Mouse (Mus musculus): ENCODE results near the gene Limch1.
A peak's percentile ranks its signal among the peaks of the same experiment; 100 is the strongest.

The Limch1 gene

DNA sequence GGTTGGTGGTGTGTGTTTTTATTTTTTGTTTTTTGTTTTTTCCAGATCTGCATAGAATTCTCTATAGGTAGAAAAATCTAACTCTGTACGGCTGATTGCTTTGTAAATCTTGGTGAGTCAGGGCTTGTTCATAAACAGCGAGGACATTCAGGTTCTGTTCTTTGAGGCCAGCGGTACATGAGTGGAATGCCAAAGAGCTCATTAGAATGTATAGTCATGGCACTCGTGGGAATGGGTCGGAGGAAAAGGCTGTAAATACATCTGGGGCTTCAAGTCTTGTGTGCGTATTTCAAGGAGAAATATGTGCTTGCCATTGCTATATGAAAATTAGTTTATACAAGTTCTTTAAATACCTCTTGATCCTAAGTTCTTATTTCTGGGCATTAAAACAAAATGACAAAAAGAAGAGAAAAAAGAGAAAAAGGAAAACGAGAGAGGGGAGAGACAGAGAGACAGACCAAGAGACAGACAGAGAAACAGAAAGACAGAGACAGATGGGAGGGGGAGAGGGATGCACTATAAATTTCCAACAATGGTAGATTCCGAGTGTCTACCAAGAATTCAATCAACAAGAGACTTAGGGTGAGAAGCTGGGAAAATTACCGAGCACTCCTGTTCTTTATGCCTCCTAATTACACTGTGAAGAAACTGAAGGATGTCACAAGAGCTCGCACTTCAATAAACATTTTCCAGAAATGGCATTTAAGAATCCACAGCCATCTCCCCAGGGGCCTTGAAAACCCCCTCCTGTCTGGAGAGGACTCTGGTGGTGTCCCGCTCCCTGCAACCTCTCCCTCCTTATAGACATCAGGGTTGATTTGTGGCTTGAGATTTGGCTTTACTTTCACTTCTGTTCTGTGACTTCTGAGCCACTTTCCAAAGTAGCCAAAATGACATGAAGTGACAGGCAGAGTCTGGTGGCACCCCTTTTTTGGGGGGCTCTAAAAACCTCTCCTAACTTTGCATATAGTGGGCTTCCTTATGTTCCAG lies 173.0 kb downstream of the Limch1 start:
- no peak for DNase-seq (ENCODE audit: low spot score in 2 of 2)

DNA sequence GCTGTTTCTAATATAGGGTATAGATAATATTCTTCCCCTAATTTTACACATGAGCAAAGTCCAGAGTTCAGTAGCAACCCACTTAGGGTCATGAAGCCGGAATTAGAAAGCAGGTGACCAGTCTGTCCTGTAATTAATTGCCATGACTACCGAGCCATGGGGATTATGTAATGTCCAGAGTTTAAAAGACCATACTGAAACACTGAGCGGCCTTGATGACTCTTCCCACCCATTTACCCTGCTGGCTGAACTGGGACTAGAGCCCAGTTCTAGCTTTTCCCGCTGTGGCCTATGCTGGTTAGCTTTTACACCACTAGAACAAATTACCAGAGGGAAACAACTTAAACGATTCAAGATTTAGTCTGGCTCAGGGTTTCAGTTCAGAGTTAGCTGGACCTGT lies 177.0 kb downstream of the Limch1 start:
- no peak for DNase-seq (ENCODE audit: low spot score in 2 of 2)

DNA sequence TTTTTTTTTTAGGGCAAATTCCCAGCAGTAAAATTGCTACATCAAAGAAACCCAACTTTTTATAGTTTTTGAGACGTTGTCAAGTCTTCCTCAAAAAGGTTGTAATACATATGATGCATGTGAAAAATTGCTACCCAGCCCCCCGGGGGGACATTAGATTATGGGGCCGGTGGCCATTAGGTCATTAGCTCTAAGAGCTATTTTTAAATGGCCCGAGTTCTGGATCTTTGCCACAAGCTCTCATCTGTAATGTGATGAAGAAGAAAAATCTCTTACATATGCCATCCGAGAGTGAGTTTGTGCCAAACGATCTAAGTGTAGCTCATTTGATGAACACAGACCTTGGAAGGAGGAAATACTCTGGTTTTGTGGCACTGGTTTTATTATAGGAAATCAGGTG lies 183.7 kb downstream of the Limch1 start:
- DNase-seq (ENCODE audit: low spot score in 2 of 2): no peak

DNA sequence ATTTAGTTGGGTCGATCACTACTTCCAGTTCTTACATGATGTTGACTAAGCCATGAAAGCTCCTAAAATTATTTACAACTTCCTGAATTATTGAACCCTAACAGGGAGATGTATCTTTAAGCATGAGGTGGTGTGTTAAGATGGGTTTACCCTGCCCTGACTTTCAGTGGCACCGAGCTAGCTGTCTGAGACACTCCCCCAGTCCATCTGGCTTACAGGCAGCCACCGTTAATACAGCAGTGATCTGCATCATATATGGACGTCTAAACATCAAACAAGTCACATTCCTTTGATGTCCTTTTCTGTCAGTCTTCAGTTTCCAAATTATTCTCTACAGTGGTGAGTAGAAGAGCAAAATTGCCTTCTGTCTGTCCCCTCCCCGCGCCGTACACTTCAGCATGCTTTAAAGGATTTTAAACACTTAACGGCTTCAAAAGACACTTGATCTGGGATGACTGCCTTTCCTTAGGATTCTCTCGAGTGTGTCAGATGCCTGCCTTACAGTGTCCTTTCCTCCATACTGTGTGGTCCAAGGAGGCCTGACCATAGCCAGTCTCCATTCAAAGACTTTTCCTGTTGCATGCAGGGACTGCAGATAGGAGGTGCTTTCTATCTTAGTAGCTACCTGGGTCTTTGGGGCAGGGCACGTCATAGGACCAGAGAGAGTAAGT lies 187.6 kb downstream of the Limch1 start:
- no peak for DNase-seq (ENCODE audit: low spot score in 2 of 2)

DNA sequence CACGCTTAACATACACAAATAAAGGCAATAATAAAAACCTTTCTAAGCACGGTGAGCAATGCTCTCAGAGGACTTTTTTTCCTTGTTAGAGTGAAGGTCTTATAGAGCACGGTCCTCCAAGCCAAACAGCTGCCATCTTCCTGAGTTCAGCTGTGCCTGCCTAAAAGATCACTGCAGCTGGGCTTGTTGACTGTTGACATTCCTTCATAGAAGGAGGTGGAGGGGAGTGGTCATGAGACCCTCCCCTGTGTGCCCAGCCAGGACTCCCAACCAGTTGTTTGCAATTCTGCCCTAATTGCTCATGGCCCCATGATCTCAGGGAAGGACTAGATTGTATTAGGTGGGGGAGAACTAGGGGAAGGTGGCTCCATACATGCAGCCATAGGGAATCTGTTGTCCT lies 189.0 kb downstream of the Limch1 start:
- no peak for DNase-seq (ENCODE audit: low spot score in 2 of 2)

DNA sequence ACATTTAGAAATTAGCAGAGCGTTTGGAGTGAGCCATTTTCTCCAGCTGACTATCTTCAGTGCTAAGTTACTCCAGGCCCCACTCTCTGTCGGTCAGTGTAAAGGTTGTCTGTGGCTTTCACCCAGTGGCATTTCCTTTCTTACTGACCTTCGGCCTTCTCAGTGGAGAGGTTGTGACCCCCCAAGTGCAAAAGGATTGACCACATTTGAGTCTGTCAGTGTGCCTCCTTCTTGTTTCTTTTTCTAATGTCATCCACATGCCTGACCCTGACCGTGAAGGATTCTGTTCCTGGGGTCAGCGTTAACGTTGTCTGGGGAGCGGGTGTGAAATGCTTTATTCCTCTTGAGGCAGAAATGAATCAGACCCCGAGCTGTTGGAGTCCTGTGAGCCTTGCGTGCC lies 191.7 kb downstream of the Limch1 start:
- DNase-seq (ENCODE audit: low spot score in 2 of 2): no peak

DNA sequence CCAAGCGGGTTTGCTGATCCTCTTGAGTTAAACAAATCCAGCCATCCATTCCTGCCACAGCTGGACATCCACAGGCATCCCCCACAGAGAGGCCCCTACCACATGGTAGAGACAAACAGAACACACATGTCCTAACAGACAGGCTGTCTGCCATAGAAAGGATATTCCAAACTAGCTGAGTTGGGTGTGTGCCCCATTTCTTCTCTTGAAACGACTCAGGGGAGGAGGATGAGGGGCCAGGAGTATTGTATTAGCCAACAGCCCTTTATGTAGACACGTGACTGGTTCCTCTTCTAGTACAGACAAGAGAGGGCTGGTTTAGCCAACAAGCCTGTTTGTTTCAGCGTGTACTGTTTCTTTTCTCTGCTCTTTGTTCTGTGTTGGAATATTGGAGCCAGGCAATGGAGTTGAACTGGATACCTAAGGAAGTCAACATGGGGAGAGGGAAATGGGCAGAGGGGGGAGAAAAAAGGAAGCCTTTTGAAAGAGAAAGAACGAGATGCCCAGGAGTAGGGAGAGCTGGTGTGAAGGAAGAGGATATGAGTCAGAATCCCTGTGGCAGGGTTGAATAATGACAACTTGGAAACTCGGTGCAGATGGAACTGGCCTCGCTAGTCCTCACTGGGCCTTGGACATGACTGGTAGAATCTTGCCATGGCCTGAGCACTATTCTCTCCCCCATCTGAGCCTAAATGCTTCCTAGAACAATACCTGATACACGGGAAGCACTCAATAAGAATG lies 196.3 kb downstream of the Limch1 start:
- no peak for DNase-seq (ENCODE audit: low spot score in 2 of 2)

DNA sequence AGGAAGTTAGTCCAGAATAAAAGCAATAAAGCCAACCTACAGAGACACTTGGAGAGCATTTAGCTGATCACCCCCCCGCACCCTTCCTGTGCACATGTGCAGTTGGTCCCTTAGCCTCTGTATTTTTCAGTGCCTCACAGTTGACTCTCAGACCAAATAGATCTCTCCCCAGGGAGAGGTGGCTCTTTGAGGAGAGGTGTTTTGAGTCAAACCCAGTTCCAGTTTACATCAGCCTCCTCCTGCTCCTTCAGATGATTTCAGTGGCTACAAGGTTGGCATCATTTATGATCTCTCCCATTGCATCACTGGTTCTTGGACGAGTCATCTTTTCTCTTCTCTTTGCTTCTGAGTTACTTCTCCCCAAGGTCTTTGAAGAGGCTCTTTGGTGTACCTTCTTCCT lies 197.3 kb downstream of the Limch1 start:
- DNase-seq (ENCODE audit: low spot score in 2 of 2): no peak

DNA sequence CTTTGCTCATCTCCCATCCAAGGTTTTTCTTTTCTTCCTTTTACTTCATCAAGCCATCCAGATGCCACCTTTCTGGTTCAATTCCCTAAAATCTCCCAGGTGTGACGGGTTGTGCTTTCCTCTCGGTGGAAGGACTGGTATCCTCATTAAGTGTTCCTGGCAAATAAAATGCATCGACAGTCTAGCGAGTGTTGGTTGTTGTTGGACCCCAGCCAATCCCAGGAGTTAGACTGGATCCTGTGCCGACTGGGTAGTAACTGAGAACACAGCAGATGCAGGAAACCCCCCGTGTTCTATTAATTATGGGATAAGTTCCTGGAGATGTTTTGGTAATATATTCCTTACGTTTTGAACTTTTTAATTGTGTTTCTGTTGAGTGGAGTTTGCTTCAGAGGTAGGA lies 197.9 kb downstream of the Limch1 start:
- DNase-seq (ENCODE audit: low spot score in 2 of 2): no peak

DNA sequence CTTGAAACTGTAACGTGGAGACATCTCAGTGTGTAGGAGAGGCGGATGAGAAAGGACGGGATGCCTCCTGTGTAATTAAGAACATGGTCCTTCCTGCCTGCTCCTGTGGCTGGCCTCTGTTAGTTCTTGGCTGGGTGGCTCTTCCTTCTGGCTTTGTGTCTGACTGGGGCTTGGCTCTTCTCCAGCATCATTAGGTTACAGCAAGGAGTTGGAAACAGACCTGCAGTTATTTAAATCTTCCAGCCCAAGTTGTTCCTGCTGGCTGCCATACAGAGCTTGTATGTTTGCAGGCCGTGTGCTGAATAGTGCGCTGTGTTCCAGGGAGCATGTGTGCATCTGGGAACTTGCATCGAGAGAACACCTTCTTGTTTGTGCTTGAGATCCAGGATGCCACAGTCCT lies 202.3 kb downstream of the Limch1 start:
- DNase-seq (ENCODE audit: low spot score in 2 of 2): no peak

DNA sequence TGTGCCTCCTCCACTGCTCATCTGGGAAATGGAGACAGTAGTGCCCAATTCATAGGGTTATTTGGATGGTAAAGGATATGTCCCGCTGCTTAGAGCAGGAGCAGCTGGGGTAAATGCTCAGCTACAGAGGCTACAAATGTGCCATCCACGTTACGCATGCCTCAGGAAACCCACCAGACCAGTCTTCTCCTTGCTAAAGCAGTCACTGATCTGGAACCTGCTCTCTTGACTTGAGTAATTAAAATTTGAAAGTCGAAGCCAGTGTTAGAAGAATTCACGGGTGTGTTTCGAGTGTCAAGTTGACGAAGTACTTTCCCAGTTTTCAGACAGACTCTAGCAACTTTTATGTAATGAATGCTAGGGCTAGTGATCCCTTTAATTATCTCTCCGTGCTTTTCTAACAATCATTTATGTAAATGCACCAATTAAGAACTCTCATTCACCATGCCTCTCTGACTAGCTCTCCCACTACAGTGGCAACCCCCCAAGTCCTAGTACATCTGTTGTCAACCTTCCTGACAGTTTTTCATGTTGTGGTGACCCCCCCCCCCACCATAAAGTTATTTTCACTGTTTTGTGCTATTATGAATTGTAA lies 203.6 kb downstream of the Limch1 start:
- DNase-seq (ENCODE audit: low spot score in 2 of 2): no peak

DNA sequence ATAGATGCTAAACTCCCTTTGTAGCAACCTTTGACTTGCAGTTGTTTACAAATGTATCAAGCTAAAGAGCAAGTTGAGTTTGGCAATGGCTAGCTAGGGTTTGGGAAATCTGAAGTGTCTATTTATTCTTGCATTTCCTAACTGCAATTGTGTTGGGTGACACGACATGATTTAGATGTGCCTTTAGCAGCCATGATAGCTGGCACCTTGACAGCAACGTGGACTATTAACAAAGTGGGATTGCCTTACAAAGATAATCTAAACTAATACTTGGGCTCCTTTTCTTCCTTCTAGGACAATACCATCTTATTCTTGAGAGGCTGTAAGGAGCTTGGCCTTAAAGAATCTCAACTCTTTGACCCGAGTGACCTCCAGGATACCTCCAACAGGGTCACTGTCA lies 207.7 kb downstream of the Limch1 start:
- no peak for DNase-seq (ENCODE audit: low spot score in 2 of 2)

DNA sequence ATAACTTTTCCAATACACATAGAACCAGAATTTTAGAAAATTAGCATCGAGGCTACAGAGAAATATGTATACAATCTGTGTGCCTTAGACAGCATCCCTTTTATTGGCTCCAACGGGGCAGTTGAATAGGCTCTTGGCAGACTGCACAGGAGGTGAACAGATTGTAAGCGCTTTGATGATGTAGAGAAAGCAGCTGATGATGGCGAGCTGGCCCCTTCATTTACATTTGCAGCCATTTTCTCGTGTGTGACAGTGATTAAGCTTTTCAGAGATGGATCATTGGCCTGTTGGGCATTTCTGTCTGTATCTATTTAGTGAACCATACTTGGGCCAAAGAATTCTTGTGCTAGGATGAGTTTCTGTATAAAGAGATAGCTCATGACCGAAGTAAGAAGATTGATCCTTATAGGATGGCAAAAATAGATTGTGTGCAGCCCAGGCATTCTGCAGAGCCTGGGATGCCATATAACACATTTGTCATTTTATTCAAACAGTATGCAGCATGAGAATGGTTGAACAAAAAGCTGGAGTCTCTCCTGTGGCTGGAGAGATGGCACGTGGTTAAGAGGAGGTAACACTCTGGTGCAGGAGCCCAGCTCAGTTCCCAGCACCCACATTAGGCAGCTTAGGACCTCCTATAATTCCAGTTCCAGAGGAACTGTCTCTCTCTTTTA lies 208.5 kb downstream of the Limch1 start:
- DNase-seq (ENCODE audit: low spot score in 2 of 2): no peak

DNA sequence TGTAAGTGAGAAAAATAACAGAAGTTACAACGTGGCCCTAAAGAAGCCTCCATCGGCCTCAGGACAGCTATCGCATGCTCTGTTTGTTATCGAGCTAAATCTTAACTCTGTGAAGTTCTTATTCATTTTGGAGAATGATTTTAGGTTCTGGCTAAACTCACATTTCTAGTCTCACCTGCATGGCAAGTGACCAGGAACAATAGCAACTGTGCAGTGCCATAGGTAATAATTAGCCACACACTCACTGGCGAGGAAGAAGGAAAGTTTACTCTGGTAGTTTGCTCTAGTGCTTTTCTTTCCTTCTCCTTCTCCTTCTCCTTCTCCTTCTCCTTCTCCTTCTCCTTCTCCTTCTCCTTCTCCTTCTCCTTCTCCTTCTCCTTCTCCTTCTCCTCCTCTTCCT lies 209.6 kb downstream of the Limch1 start:
- no peak for DNase-seq (ENCODE audit: low spot score in 2 of 2)

DNA sequence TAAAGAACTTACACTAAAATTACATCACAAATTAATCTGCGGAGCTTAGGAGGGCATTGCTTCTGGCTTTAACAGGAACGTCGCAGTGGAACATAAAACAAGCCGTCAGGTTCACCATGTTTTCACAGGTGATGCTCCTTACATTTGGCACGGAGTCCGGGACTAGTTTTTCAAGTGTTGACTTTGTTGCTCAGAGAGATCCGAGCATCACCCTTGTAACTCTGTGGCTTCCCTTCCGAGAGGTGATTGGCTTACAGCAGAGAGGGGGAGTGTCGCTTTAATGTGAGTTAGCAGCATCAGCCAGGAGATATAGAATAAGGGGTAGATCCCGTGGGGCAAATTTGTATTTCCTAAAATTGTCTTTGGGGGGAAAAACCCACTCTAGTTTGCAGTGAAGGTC lies 212.0 kb downstream of the Limch1 start:
- no peak for DNase-seq (ENCODE audit: low spot score in 2 of 2)

DNA sequence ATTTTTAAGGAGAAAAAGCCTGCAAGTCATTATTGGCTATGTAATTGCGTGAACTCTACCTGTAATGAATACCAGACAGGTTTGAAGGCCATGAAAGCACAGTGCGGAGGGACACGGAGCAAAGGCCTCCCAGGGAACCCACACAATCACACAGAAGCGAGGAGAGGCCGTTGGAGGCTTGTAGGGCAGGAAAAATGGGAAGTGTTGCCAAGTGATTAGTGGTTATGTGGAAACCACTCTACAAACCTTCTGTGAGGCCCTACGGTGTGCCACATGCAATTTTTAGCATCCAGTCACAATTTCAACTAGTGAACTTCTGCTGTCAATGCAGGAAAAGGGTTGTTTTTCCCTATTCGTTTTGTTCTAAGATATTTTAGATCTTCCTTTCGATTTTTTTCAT lies 212.5 kb downstream of the Limch1 start:
- no peak for DNase-seq (ENCODE audit: low spot score in 2 of 2)

DNA sequence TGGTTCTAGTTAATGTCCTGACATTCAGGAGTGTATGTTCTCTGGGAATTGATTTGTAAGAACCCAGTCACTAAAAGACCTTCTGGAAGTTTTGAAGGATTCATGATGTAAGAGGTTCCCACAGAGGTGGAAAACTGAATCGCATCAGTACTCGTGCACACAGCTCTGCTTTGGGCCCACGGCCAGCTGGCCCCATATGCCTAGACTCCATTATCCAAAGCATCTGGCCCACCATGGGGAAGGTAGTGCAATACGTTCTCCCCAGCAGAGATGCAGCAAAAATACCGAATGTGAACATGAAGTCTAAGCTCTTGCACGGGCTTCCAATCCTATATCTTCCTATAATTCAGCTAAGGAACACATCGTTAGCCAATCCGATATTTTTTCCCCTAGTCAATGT lies 214.3 kb downstream of the Limch1 start:
- DNase-seq (ENCODE audit: low spot score in 2 of 2): no peak

DNA sequence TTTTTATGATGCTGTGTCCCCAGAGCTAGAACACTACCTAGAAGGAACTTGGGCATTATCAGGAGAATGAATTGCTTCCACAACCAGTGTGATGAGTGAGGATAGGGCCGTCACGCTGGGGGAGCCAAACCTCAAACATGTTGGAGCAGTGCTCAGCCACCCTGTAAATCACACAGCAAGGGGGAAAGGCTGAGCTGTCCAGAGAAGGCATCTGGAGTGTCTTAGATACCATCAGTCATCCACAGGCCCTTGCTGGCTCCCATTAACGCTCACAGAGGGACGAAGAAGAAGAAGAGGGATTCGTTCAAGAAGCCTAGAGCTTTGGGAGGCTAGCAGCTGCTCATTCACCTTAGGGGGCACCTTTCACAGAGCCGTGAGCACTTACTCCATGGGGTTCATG lies 219.8 kb downstream of the Limch1 start:
- DNase-seq (ENCODE audit: low spot score in 2 of 2): no peak

DNA sequence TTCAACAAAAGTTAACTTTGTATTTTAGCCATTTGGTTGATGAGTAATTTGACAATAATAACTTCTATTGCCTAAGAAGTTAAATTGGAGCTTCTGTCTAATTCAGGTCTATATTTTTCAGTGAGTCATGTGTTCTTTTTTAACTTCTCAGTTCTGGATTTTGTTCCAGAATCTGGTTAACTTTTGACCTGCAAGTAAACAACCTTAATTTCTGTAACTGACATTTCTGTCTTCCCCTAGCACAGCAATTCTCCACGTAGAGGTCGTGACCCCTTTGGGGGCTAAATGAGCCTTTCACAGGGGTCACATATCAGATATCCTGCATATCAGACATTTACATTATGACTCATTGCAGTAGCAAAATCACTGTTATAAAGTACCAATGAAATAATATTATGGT lies 221.5 kb downstream of the Limch1 start:
- DNase-seq (ENCODE audit: low spot score in 2 of 2): no peak

DNA sequence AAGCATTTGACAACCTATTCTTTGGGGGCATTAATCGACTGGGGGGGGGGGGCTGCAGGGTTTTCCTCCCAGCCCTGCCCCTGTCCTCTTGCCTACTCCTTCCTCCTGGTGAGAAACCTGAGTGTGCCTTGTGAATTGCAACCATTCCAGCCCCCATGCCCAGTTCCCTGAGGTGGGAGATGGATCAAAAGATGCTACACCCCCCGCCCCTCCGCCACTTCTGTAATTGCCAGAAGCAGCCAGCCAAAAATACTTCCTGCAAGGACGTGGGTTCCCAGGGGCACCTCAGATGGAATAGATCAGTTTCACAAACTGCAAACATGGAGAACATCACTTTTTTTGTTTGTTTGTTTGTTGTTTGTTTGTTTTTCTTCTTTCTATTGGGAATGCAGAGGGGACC lies 222.0 kb downstream of the Limch1 start:
- no peak for DNase-seq (ENCODE audit: low spot score in 2 of 2)

DNA sequence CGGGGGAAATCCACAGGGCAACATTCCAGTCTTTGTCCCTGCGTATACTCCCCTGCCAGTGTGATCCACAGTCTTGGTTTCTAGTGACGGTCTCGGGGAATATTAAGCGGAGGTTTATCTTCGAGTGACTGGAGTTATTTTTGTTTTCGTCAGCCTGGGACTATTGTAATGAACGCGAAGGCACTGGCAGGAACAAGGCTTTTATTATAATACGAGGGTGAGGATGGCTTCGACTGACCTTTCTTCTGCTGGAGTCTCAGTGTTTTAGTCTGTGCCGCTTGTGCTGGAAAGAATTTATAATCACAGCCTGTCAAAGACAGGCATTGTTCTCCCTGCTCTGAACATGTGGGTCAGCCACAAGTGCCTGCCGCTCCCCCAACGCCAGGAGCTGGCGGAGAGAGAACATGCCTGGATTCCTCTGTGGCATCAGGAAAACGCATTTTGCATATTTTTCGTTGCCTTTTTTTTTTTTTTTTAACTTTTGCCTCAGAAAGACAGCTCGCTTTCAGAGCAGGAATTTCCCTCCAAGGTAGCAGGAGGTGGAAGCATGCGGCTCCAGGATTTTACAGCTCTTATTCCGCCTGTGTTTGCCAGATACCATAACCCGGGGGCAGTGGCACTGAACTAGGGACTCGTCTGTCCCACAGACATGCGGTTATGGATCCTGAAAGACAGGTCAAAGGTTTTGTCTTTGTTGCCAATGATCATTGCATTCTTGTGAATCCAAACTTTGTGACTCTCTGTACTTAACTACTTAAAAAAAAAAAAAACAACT lies 222.6 kb downstream of the Limch1 start:
- DNase-seq (ENCODE audit: low spot score in 2 of 2): peak; percentile 40 to 52

All from right cerebral cortex, adult 2 months (tissue).